Mouse (Mus musculus) MEL (cell line): ENCODE results near the gene Cers6. TPM values are rescaled to one million over a fixed set of nuclear protein-coding genes. Genes with fewer than 3 reads are reported as not detected.

Source experiments
- DNase-seq: peaks from one replicate; pipeline ENCODE4 v3.0.0; 2011; ENCODE audit warnings: low read depth, low spot score
- H3K27ac ChIP-seq: 2 replicates; pipeline ENCODE4 v1.5.1; 2012; ENCODE audit warnings: low read depth, mild to moderate bottlenecking, control low read depth, low read length, moderate library complexity; ENCODE audit not compliant: control insufficient read depth
- H3K27me3 ChIP-seq, 2 experiments: fragments of 150-350 bp in 1 of 2; sonication (generic) in 1 of 2; 2 replicates each; pipeline ENCODE4 v1.6.1; 2012; ENCODE audit warnings: low read length in 2 of 2, mild to moderate bottlenecking in 2 of 2, improper control_type of control experiment in 1 of 2, moderate library complexity in 1 of 2; ENCODE audit not compliant: insufficient read depth in 2 of 2, control insufficient read depth in 1 of 2
- H3K36me3 ChIP-seq, 2 experiments: 2 replicates each; pipeline ENCODE4 v1.6.1; 2012 to 2014; ENCODE audit warnings: low read length in 2 of 2, improper control_type of control experiment in 1 of 2, inconsistent platforms in 1 of 2, mild to moderate bottlenecking in 1 of 2; ENCODE audit not compliant: insufficient read depth in 2 of 2, control insufficient read depth in 1 of 2
- H3K4me1 ChIP-seq, 2 experiments: fragments of 150-350 bp in 1 of 2; sonication (generic) in 1 of 2; 2 replicates each; pipeline ENCODE4 v1.6.1; 2012; ENCODE audit warnings: low read length in 2 of 2, improper control_type of control experiment in 1 of 2, mild to moderate bottlenecking in 1 of 2; ENCODE audit not compliant: insufficient read depth in 2 of 2, control insufficient read depth in 1 of 2
- H3K4me3 ChIP-seq, 2 experiments: fragments of 150-350 bp in 1 of 2; sonication (generic) in 1 of 2; 2 replicates each; pipeline ENCODE4 v1.5.1; 2012; ENCODE audit warnings: low read depth in 2 of 2, low read length in 2 of 2, mild to moderate bottlenecking in 2 of 2, moderate library complexity in 2 of 2, control low read depth in 1 of 2, improper control_type of control experiment in 1 of 2; ENCODE audit not compliant: control insufficient read depth in 1 of 2, insufficient read depth in 1 of 2
- H3K79me2 ChIP-seq: 2 replicates; pipeline ENCODE4 v1.6.1; 2012; ENCODE audit warnings: mild to moderate bottlenecking, low read length, moderate library complexity; ENCODE audit not compliant: control insufficient read depth, poor library complexity, insufficient read depth
- H3K9ac ChIP-seq: 2 replicates; pipeline ENCODE4 v1.6.1; 2012; ENCODE audit warnings: low read depth, mild to moderate bottlenecking, control low read depth, low read length, moderate library complexity; ENCODE audit not compliant: control insufficient read depth, poor library complexity, severe bottlenecking
- H3K9me3 ChIP-seq: fragments of 150-350 bp; sonication (generic); replicated peaks from 2 replicates; pipeline ENCODE4 v1.6.1; 2012; ENCODE audit warnings: mild to moderate bottlenecking, low read length, improper control_type of control experiment, moderate library complexity; ENCODE audit not compliant: insufficient read depth
- CTCF ChIP-seq, 3 experiments: IDR thresholded peaks in 2 of 3; conservative IDR thresholded peaks in 1 of 3; 2 replicates each; pipeline ENCODE4 v1.5.1; 2011 to 2012; ENCODE audit warnings: low read length in 3 of 3, low read depth in 2 of 3, mild to moderate bottlenecking in 2 of 3, improper control_type of control experiment in 1 of 3, inconsistent platforms in 1 of 3, mixed read lengths in 1 of 3, moderate library complexity in 1 of 3; ENCODE audit not compliant: control insufficient read depth in 1 of 3, insufficient read depth in 1 of 3, poor library complexity in 1 of 3, severe bottlenecking in 1 of 3
- EP300 ChIP-seq, 2 experiments: IDR thresholded peaks; 2 replicates each; pipeline ENCODE4 v1.6.1; 2011; ENCODE audit warnings: improper control_type of control experiment in 2 of 2, low read length in 2 of 2, low read depth in 1 of 2, mild to moderate bottlenecking in 1 of 2
- ETS1 ChIP-seq: IDR thresholded peaks from 2 replicates; pipeline ENCODE4 v1.6.1; 2012; ENCODE audit warnings: low read depth, mild to moderate bottlenecking, inconsistent platforms, low read length, improper control_type of control experiment, moderate library complexity
- GATA1 ChIP-seq: IDR thresholded peaks from 2 replicates; pipeline ENCODE4 v1.6.1; 2011; ENCODE audit warnings: low read depth, low read length, improper control_type of control experiment
- HCFC1 ChIP-seq: IDR thresholded peaks from 2 replicates; pipeline ENCODE4 v1.6.1; 2012; ENCODE audit warnings: low read depth, mild to moderate bottlenecking, inconsistent platforms, low read length, improper control_type of control experiment, moderate library complexity
- JUND ChIP-seq: IDR thresholded peaks from 2 replicates; pipeline ENCODE4 v1.6.1; 2011; ENCODE audit warnings: low read depth, mild to moderate bottlenecking, improper control_type of control experiment, low read length
- MAX ChIP-seq: IDR thresholded peaks from 2 replicates; pipeline ENCODE4 v1.6.1; 2011; ENCODE audit warnings: low read length, improper control_type of control experiment
- MEF2A ChIP-seq: IDR thresholded peaks from 2 replicates; pipeline ENCODE4 v1.6.1; 2014; ENCODE audit warnings: low read depth, mild to moderate bottlenecking, inconsistent platforms, low read length, improper control_type of control experiment; ENCODE audit not compliant: poor library complexity, insufficient replicate concordance, severe bottlenecking; ENCODE audit errors: extremely low read depth
- MXI1 ChIP-seq: IDR thresholded peaks from 2 replicates; pipeline ENCODE4 v1.6.1; 2011; ENCODE audit warnings: mild to moderate bottlenecking, low read depth, low read length, improper control_type of control experiment
- NELFE ChIP-seq: IDR thresholded peaks from 2 replicates; pipeline ENCODE4 v1.6.1; 2011; ENCODE audit warnings: low read depth, low read length, improper control_type of control experiment
- TCF12 ChIP-seq: IDR thresholded peaks from 2 replicates; pipeline ENCODE4 v1.6.1; 2014; ENCODE audit warnings: low read depth, mild to moderate bottlenecking, inconsistent platforms, low read length, improper control_type of control experiment, moderate library complexity
- UBTF ChIP-seq: IDR thresholded peaks from 2 replicates; pipeline ENCODE4 v1.6.1; 2012; ENCODE audit warnings: low read depth, mild to moderate bottlenecking, inconsistent platforms, low read length, improper control_type of control experiment, moderate library complexity, borderline replicate concordance; ENCODE audit not compliant: insufficient read depth
- USF2 ChIP-seq, 2 experiments: IDR thresholded peaks; 2 replicates each; pipeline ENCODE4 v1.6.1; 2011 to 2012; ENCODE audit warnings: improper control_type of control experiment in 2 of 2, low read length in 2 of 2, borderline replicate concordance in 1 of 2, inconsistent platforms in 1 of 2, low read depth in 1 of 2, mild to moderate bottlenecking in 1 of 2; ENCODE audit not compliant: insufficient read depth in 1 of 2
- ZKSCAN1 ChIP-seq: IDR thresholded peaks from 2 replicates; pipeline ENCODE4 v1.6.1; 2012; ENCODE audit warnings: low read depth, mild to moderate bottlenecking, inconsistent platforms, low read length, improper control_type of control experiment, moderate library complexity
- ZMIZ1 ChIP-seq: IDR thresholded peaks from 2 replicates; pipeline ENCODE4 v1.6.1; 2012; ENCODE audit warnings: low read depth, mild to moderate bottlenecking, inconsistent platforms, low read length, improper control_type of control experiment, moderate library complexity
- polyA plus RNA-seq, 2 experiments: library from polyadenylated mRNA; stranded (reverse) in 1 of 2; unstranded in 1 of 2; fragments of >175 nt in 1 of 2; fragments of >200 nt in 1 of 2; gene quantifications; 2 replicates each; pipeline versions ENCODE4 v1.2.1 to v1.2.4; 2012; ENCODE audit warnings: low replicate concordance in 2 of 2, low read depth in 1 of 2; ENCODE audit not compliant: insufficient read length in 2 of 2, insufficient read depth in 1 of 2, missing spikeins in 1 of 2
- total RNA-seq: library from RNA; depleted of rRNA; stranded (reverse); fragments of 300-350 nt; gene quantifications from 2 replicates; pipeline ENCODE4 v1.2.3, GENCODE M21; 2012

The Cers6 gene
- total and polyA plus RNA-seq, 3 experiments, result not detected

DNA sequence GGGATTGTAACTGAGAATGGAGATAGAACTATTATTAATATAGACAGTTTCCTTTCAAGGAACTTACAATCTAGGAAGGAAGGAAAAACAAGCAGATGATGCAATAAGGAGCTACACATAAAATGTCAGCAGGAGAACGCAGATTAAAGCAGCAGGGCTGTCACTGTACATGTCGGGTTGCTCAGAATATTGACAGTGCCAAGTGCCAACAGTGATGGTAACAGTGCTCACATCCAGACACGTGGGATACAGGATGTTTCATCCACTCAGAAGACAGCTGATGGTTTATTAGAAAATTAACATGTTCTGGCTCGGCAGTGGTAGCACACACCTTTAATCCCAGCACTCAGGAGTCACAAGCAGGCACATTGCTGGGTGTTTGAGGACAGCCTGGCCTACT is 255.5 kb downstream of the Cers6 start:
- no peaks in the 10 kb centered on the region for H3K36me3 ChIP-seq
- H3K27me3 ChIP-seq, result no peaks in the 10 kb centered on the region
- TF ChIP-seq EP300 (IDR thresholded peaks at IDR 0.05; ENCODE audit: low read depth in 1 of 2, low read length in 2 of 2) (no peak), MXI1 (no peak), MAX (no peak), JUND (no peak), USF2 (IDR thresholded peaks at IDR 0.05; ENCODE audit: borderline replicate concordance in 1 of 2, insufficient read depth in 1 of 2, low read depth in 1 of 2, low read length in 2 of 2) (no peak), UBTF (no peak), GATA1 (no peak), ZKSCAN1 (no peak), TCF12 (no peak)
- no peak overlapping the region for H3K9ac ChIP-seq
- no peak for DNase-seq
- H3K79me2 ChIP-seq, result no peaks in the 10 kb centered on the region
- H3K4me1 ChIP-seq, result no peaks in the 10 kb centered on the region
- no peak overlapping the region for H3K27ac ChIP-seq
- no peaks in the 10 kb centered on the region for H3K9me3 ChIP-seq
- no peak overlapping the region for H3K4me3 ChIP-seq

DNA sequence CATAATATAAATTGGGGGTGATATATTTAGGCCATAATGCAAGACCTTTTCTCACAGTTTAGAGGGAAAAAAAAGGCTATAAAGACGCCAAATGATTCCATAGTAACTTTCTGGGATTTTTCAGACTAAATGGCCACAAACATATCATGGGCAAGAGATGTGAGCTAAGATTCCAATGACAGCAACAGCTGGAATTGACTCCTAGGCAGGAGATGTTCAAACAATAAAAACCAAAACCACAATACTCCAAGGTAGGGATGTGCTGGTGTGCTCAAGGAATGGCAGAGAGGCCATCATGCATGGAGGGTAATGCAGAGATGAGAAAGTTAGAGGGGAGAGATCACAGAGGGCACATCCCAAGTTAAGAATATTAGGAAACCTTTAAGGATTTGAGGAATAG is 257.8 kb downstream of the Cers6 start:
- Histone ChIP-seq H3K27ac (no peak overlapping the region), H3K4me3 (no peak overlapping the region), H3K79me2 (no peaks in the 10 kb centered on the region), H3K4me1 (no peaks in the 10 kb centered on the region), H3K36me3 (no peaks in the 10 kb centered on the region), H3K9me3 (no peaks in the 10 kb centered on the region), H3K27me3 (no peaks in the 10 kb centered on the region), H3K9ac (no peak overlapping the region)
- TF ChIP-seq EP300 (IDR thresholded peaks at IDR 0.05; ENCODE audit: low read depth in 1 of 2, low read length in 2 of 2) (no peak), MEF2A (no peak), USF2 (IDR thresholded peaks at IDR 0.05; ENCODE audit: borderline replicate concordance in 1 of 2, insufficient read depth in 1 of 2, low read depth in 1 of 2, low read length in 2 of 2) (no peak), MAX (no peak), ETS1 (no peak), ZMIZ1 (no peak), NELFE (no peak), HCFC1 (no peak), CTCF (IDR thresholded peaks at IDR 0.05 in 2 of 3, conservative IDR thresholded peaks at IDR 0.05 in 1 of 3; ENCODE audit: control insufficient read depth in 1 of 3, insufficient read depth in 1 of 3, low read depth in 2 of 3, low read length in 3 of 3, poor library complexity in 1 of 3, severe bottlenecking in 1 of 3) (no peak)
- no peak for DNase-seq
